Mouse (Mus musculus): Measurements from ENCODE around the gene Tmem95. TPM values are rescaled to one million over a fixed set of nuclear protein-coding genes. Genes with fewer than 3 reads are reported as not detected.
"Not testable (repeated sequence)": the region's sequence is repeated elsewhere in the genome, so short reads cannot be mapped to it uniquely, and the experiment has no call there.

Tmem95 gene
- polyA plus RNA-seq, 1 experiment from 2014 or later = not detected

DNA sequence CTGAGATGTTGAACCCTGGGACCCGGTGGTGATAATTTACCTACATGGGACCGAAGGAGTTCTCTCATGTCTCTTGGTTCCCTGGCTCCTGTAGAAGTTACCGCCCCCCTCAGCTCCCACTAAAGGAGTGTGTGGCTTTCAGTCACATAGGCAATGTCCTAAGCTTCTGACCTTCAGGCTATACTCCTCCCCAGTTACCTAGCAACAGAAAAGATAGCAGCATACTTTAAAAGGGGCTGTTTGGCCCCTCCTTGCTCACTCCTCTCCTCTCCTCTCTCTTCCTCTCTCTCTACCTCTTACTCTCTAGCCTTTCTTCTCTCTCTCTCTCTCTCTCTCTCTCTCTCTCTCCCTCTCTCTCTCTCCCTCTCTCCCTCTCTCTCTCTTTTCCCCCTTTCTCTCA is 14.1 kb downstream of the Tmem95 start:
- H3K36me3 ChIP-seq (ENCODE audit: control insufficient read depth, insufficient read depth, low read length); H3K27ac ChIP-seq (ENCODE audit: low read depth, low read length); H3K4me2 ChIP-seq; H3K9me3 ChIP-seq (ENCODE audit: control insufficient read depth, low read length); ATAC-seq (ENCODE audit: low FRiP score); H3K9ac ChIP-seq (ENCODE audit: low read length); H3K27me3 ChIP-seq (ENCODE audit: control insufficient read depth, insufficient read depth, low read length); H3K4me1 ChIP-seq (ENCODE audit: control insufficient read depth, insufficient read depth, low read length); H3K4me3 ChIP-seq (ENCODE audit: low read depth, low read length); DNase-seq (ENCODE audit: low spot score, missing footprints): not testable (repeated sequence)
- 86% methylated on average over 3 of the region's 3 CpGs for WGBS

DNA sequence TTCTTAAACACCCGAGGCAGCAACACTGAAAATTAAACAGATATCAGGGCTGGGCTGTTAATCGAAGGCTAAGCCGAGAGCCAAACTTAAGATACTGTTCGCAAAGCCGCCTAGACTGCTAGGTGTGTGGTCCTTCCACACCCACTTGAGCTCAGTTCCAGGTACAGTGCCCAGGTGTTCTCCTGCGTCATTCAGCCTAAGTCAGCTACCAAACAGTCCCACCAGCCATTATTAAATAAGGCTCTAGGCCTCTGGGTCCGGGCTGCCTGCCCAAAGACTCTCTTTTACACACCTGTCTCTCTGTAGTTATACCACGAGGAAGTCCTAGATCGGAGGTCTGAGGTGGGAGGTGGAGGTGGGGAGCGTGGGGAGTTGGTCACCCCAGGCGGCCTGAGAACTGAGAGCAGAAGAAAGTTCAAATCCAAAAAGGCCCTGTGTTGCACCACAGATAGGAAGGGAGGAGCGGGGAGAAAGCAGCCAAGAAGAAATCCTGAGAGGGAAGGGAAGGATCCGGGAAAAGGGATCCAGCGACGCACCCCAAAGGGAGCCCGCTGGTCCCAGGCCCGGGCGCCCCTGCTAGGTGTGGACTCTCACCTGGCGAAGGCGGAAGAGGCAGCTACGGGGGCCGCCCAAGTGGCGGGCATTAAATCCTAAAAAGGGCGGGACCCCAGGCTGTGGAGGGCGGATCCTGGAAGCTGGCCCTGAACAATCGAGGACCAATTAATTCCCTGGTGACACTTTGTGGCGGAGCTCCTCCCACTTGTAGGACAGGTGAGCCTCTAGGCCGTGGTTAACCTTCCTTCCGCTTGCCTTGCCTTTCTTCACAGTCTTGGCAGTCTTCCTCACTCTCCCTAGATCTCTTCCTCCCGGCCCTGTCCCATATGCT is 19.5 kb downstream of the Tmem95 start, which contains the start of gene Tnk1:
Tnk1 (minus strand) TSS at position 618 of the 886 bp plus-strand sequence.
- DNase-seq (ENCODE audit: low spot score, missing footprints) (no peak), ATAC-seq (ENCODE audit: low FRiP score) (no peak)
- no peaks in the 10 kb centered on the region for H3K4me1 ChIP-seq (ENCODE audit: control insufficient read depth, insufficient read depth, low read length)
- H3K36me3 ChIP-seq (ENCODE audit: control insufficient read depth, insufficient read depth, low read length) = no peaks in the 10 kb centered on the region
- peaks cover 13% of the 10 kb centered on the region for H3K27me3 ChIP-seq (ENCODE audit: control insufficient read depth, insufficient read depth, low read length)
- 22% methylated on average over 30 of the region's 30 CpGs for WGBS
- H3K9ac ChIP-seq (ENCODE audit: low read length) = no peak within 1 kb of the TSS
- H3K27ac ChIP-seq (ENCODE audit: low read depth, low read length) = no peak within 1 kb of the TSS
- H3K9me3 ChIP-seq (ENCODE audit: control insufficient read depth, low read length) = no peaks in the 10 kb centered on the region
- H3K4me2 ChIP-seq = no peak within 1 kb of the TSS
- no peak within 1 kb of the TSS for H3K4me3 ChIP-seq (ENCODE audit: low read depth, low read length)

DNA sequence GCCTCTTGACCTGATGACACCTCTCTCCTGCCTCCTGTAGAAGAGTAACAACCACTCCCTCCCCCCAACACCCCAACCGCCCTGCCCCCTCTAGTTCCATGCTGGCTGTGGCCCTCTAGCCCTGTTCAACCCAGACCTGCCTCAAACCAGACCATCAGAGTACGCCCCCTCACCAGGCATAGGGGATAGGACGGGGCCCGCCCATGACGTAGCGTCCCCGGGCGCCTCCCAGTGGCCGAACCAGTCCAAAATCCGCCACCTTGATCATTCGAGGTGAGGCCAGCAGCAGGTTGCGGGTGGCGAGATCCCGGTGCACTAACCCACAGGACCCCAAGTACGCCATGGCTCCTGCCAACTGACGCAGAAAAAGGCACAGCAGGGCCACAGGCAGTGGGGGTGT is 22.5 kb downstream of the Tmem95 start:
- Histone ChIP-seq H3K27ac (ENCODE audit: low read depth, low read length) (no peak overlapping the region), H3K27me3 (ENCODE audit: control insufficient read depth, insufficient read depth, low read length) (peaks cover 13% of the 10 kb centered on the region), H3K4me3 (ENCODE audit: low read depth, low read length) (no peak overlapping the region), H3K9ac (ENCODE audit: low read length) (no peak overlapping the region), H3K4me1 (ENCODE audit: control insufficient read depth, insufficient read depth, low read length) (no peaks in the 10 kb centered on the region), H3K9me3 (ENCODE audit: control insufficient read depth, low read length) (no peaks in the 10 kb centered on the region), H3K4me2 (no peak overlapping the region), H3K36me3 (ENCODE audit: control insufficient read depth, insufficient read depth, low read length) (peaks cover 1% of the 10 kb centered on the region; the same call in 1 of the 2 replicates)
- DNase-seq (ENCODE audit: low spot score, missing footprints) (peak; percentile 82), ATAC-seq (ENCODE audit: low FRiP score) (peak; percentile 48)
- WGBS = 24% methylated on average over 16 of the region's 16 CpGs

DNA sequence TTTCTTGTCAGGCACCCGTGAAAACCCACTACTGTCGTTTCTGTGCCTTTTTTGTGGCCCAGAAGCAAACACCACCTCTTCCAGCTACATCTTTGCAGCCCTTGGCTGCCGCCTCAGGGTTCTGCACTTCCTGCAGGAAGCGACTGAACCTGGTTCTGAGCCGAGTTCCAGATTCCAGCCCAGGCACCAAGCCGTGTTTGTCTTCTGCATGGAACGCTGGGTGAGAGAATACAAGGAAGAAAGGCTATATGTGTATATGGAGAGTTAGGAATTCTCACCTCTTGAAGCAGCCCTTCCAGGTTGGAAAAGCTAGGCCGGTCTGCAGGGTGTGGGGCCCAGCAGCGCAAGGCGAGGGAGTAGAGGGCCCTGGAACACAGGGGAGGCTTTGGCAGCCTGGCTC is 23.1 kb downstream of the Tmem95 start:
- Histone ChIP-seq H3K4me3 (ENCODE audit: low read depth, low read length) (no peak overlapping the region), H3K9ac (ENCODE audit: low read length) (no peak overlapping the region), H3K36me3 (ENCODE audit: control insufficient read depth, insufficient read depth, low read length) (peaks cover 2% of the 10 kb centered on the region; the same call in 1 of the 2 replicates), H3K4me2 (no peak overlapping the region), H3K4me1 (ENCODE audit: control insufficient read depth, insufficient read depth, low read length) (no peaks in the 10 kb centered on the region), H3K27me3 (ENCODE audit: control insufficient read depth, insufficient read depth, low read length) (peaks cover 13% of the 10 kb centered on the region), H3K9me3 (ENCODE audit: control insufficient read depth, low read length) (no peaks in the 10 kb centered on the region), H3K27ac (ENCODE audit: low read depth, low read length) (no peak overlapping the region)
- DNase-seq (ENCODE audit: low spot score, missing footprints) = no peak
- WGBS = 85% methylated on average over 10 of the region's 10 CpGs
- no peak for ATAC-seq (ENCODE audit: low FRiP score)

DNA sequence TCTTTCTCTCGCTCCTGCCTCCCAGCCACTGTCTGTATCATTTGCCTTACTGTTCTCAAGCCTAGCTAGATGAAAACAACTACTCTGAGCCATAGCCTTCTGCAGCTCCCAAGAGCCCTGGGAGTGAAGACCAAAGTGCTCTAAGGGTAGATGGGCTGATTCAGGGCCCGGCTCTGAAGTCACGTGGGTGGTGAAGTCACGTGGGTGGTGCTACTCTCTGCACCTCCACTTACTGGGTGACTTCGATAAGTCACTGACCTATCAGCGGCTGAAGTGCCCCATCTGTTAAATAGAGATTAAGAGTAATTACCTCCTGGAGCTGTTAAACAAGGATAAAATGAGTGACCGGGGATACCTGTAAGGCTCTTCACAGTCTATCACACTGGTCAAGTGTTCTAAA is 23.8 kb downstream of the Tmem95 start:
- H3K36me3 ChIP-seq (ENCODE audit: control insufficient read depth, insufficient read depth, low read length) = peaks cover 2% of the 10 kb centered on the region; the same call in 1 of the 2 replicates
- H3K4me2 ChIP-seq = no peak overlapping the region
- peaks cover 13% of the 10 kb centered on the region for H3K27me3 ChIP-seq (ENCODE audit: control insufficient read depth, insufficient read depth, low read length)
- no peak for DNase-seq (ENCODE audit: low spot score, missing footprints)
- H3K9me3 ChIP-seq (ENCODE audit: control insufficient read depth, low read length) = no peaks in the 10 kb centered on the region
- WGBS = 81% methylated on average over 7 of the region's 7 CpGs
- H3K27ac ChIP-seq (ENCODE audit: low read depth, low read length) = no peak overlapping the region
- H3K4me1 ChIP-seq (ENCODE audit: control insufficient read depth, insufficient read depth, low read length) = no peaks in the 10 kb centered on the region
- ATAC-seq (ENCODE audit: low FRiP score) = no peak
- no peak overlapping the region for H3K4me3 ChIP-seq (ENCODE audit: low read depth, low read length)
- H3K9ac ChIP-seq (ENCODE audit: low read length) = no peak overlapping the region

DNA sequence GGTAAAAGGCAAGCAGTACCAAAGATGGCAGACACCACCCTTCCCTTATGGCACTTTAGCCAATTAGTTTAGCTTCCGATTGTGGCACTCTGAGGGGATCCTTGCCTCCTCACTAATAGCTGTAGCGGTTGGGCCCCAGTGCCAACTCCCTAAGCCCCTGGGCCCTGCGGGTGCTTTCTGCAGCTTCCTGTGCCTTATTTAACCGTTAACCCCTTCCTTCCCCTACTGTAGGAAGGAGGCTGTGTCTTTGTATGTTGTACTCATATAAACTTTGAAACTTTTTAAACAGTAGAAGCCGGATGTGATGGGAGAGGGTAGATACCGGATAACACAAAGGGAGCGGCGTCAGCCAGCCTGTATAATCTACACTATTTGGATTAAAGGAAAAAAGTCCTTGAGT is 27.1 kb downstream of the Tmem95 start:
- H3K9ac ChIP-seq (ENCODE audit: low read length) = no peak overlapping the region
- peaks cover 2% of the 10 kb centered on the region; the same call in 1 of the 2 replicates for H3K36me3 ChIP-seq (ENCODE audit: control insufficient read depth, insufficient read depth, low read length)
- ATAC-seq (ENCODE audit: low FRiP score) = no peak
- no peaks in the 10 kb centered on the region for H3K9me3 ChIP-seq (ENCODE audit: control insufficient read depth, low read length)
- 80% methylated on average over 8 of the region's 8 CpGs for WGBS
- H3K27ac ChIP-seq (ENCODE audit: low read depth, low read length) = no peak overlapping the region
- H3K4me1 ChIP-seq (ENCODE audit: control insufficient read depth, insufficient read depth, low read length) = peaks cover 10% of the 10 kb centered on the region; the same call in 1 of the 2 replicates
- H3K27me3 ChIP-seq (ENCODE audit: control insufficient read depth, insufficient read depth, low read length) = peaks cover 2% of the 10 kb centered on the region; the same call in 1 of the 2 replicates
- H3K4me2 ChIP-seq = no peak overlapping the region
- DNase-seq (ENCODE audit: low spot score, missing footprints) = no peak
- no peak overlapping the region for H3K4me3 ChIP-seq (ENCODE audit: low read depth, low read length)

DNA sequence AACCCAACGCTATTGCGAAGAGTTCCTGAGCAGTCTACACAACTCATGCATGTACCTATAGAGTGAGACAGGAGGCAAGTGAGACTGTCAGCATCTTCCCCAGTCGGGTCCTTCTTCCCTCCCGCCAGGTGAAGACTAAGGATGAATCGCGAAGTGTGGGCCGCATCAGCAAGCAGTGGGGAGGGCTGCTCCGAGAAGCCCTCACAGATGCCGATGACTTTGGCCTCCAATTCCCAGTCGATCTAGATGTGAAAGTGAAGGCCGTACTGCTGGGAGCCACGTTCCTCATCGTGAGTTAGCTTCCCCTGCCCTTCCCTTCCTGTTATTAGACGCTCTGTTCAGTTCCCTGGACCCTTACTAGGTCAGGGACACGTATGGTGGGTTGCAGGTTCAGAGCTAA is 27.9 kb downstream of the Tmem95 start:
- no peaks in the 10 kb centered on the region for H3K27me3 ChIP-seq (ENCODE audit: control insufficient read depth, insufficient read depth, low read length)
- no peak for ATAC-seq (ENCODE audit: low FRiP score)
- 92% methylated on average over 15 of the region's 15 CpGs for WGBS
- no peak overlapping the region for H3K4me2 ChIP-seq
- no peak overlapping the region for H3K27ac ChIP-seq (ENCODE audit: low read depth, low read length)
- H3K9me3 ChIP-seq (ENCODE audit: control insufficient read depth, low read length) = no peaks in the 10 kb centered on the region
- no peak overlapping the region for H3K4me3 ChIP-seq (ENCODE audit: low read depth, low read length)
- DNase-seq (ENCODE audit: low spot score, missing footprints) = no peak
- H3K36me3 ChIP-seq (ENCODE audit: control insufficient read depth, insufficient read depth, low read length) = peaks cover 2% of the 10 kb centered on the region; the same call in 1 of the 2 replicates
- no peak overlapping the region for H3K9ac ChIP-seq (ENCODE audit: low read length)
- peaks cover 16% of the 10 kb centered on the region; the same call in 1 of the 2 replicates for H3K4me1 ChIP-seq (ENCODE audit: control insufficient read depth, insufficient read depth, low read length)

DNA sequence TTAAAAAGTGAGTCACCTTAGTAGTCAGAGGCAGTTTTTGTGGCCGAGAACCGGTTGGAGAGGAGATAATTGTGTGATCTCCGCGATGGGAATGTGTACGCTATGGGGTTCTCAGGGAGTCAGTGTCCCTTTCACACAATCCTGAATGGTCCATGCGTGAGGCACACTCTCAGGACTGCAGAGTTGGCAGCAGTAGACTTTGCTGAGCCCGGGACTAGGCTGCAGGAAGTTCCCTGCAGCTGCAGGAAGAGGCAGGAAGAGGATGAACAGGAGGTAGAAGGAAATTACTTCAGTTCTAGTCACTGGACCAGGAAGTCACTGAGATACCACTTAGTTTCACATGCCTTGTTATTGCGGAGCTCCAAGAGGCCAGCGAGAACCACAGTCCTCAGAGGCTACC is 28.7 kb downstream of the Tmem95 start:
- no peak overlapping the region for H3K4me2 ChIP-seq
- no peak overlapping the region for H3K4me3 ChIP-seq (ENCODE audit: low read depth, low read length)
- no peak for DNase-seq (ENCODE audit: low spot score, missing footprints)
- H3K27ac ChIP-seq (ENCODE audit: low read depth, low read length) = no peak overlapping the region
- no peak overlapping the region for H3K9ac ChIP-seq (ENCODE audit: low read length)
- H3K27me3 ChIP-seq (ENCODE audit: control insufficient read depth, insufficient read depth, low read length) = no peaks in the 10 kb centered on the region
- H3K9me3 ChIP-seq (ENCODE audit: control insufficient read depth, low read length) = no peaks in the 10 kb centered on the region
- WGBS = 92% methylated on average over 9 of the region's 9 CpGs
- peaks cover 16% of the 10 kb centered on the region; the same call in 1 of the 2 replicates for H3K4me1 ChIP-seq (ENCODE audit: control insufficient read depth, insufficient read depth, low read length)
- no peak for ATAC-seq (ENCODE audit: low FRiP score)
- H3K36me3 ChIP-seq (ENCODE audit: control insufficient read depth, insufficient read depth, low read length) = peaks cover 2% of the 10 kb centered on the region; the same call in 1 of the 2 replicates

DNA sequence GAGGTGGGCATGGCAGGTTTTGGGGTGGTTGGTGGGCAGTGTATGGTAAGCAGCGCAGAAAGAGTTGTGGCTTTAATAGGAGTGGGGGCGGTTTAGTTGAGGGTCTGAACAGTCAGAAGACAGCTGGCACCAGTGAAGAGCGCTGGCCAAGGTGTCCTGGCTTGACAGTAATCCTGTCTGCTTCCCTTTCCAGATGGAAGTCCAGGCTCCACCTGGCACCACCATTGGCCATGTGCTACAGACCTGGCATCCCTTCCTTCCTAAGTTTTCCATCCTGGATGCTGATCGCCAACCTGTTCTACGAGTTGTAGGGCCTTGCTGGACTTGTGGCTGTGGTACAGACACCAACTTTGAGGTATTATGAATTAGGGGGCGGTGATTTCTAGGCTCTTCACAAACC is 29.8 kb downstream of the Tmem95 start:
- Histone ChIP-seq H3K27me3 (ENCODE audit: control insufficient read depth, insufficient read depth, low read length) (no peaks in the 10 kb centered on the region), H3K9me3 (ENCODE audit: control insufficient read depth, low read length) (no peaks in the 10 kb centered on the region), H3K4me1 (ENCODE audit: control insufficient read depth, insufficient read depth, low read length) (peaks cover 16% of the 10 kb centered on the region; the same call in 1 of the 2 replicates), H3K27ac (ENCODE audit: low read depth, low read length) (no peak overlapping the region), H3K9ac (ENCODE audit: low read length) (no peak overlapping the region), H3K4me2 (peak overlapping the region; percentile 71), H3K4me3 (ENCODE audit: low read depth, low read length) (no peak overlapping the region), H3K36me3 (ENCODE audit: control insufficient read depth, insufficient read depth, low read length) (peaks cover 2% of the 10 kb centered on the region; the same call in 1 of the 2 replicates)
- DNase-seq (ENCODE audit: low spot score, missing footprints) (no peak), ATAC-seq (ENCODE audit: low FRiP score) (no peak)
- 95% methylated on average over 6 of the region's 6 CpGs for WGBS

All from midbrain, embryonic 11.5 days (tissue).